Mouse (Mus musculus) ovary, postnatal 10 days (tissue): ENCODE data around the gene Lamtor5.
"Not testable (repeated sequence)": the region's sequence is repeated elsewhere in the genome, so short reads cannot be mapped to it uniquely, and the experiment has no call there.

ENCODE experiments used
- DNase-seq: peaks from one replicate; pipeline ENCODE4 v3.0.0; 2022; ENCODE audit warnings: low spot score

The Lamtor5 gene

GRCm38 (mm10) chr3:107272433-107272832, 6.2 kb upstream of the Lamtor5 start:
- DNase-seq, result no peak

GRCm38 (mm10) chr3:107273820-107274219, 4.8 kb upstream of the Lamtor5 start:
- DNase-seq, result peak; percentile 28

- DNase-seq, result no peak
These were observed 3.3 kb upstream of the Lamtor5 start for GRCm38 (mm10) chr3:107275351-107275750.

GRCm38 (mm10) chr3:107275996-107276395, 2.7 kb upstream of the Lamtor5 start:
- no peak for DNase-seq

- no peak for DNase-seq
These were observed 2.0 kb upstream of the Lamtor5 start for GRCm38 (mm10) chr3:107276626-107277025.

GRCm38 (mm10) chr3:107286123-107286522, 7.5 kb downstream of the Lamtor5 start:
- DNase-seq, result no peak

- DNase-seq, result no peak
These were observed 8.7 kb downstream of the Lamtor5 start for GRCm38 (mm10) chr3:107287346-107287745.

- DNase-seq, result peak; percentile 19
These were observed 12.2 kb downstream of the Lamtor5 start, which contains the start of gene Slc16a4 for GRCm38 (mm10) chr3:107290764-107291381. Slc16a4 (plus strand) TSS chr3:107291230.

GRCm38 (mm10) chr3:107295672-107296360, 17.2 kb downstream of the Lamtor5 start:
- no peak for DNase-seq

GRCm38 (mm10) chr3:107296917-107297316, 18.3 kb downstream of the Lamtor5 start:
- DNase-seq, result not testable (repeated sequence)

- no peak for DNase-seq
These were observed 38.7 kb downstream of the Lamtor5 start for GRCm38 (mm10) chr3:107317338-107317737.

GRCm38 (mm10) chr3:107321141-107321540, 42.5 kb downstream of the Lamtor5 start:
- no peak for DNase-seq

- no peak for DNase-seq
These were observed 43.1 kb downstream of the Lamtor5 start for GRCm38 (mm10) chr3:107321776-107322175.

GRCm38 (mm10) chr3:107326442-107326841, 47.8 kb downstream of the Lamtor5 start:
- no peak for DNase-seq

- no peak for DNase-seq
These were observed 52.1 kb downstream of the Lamtor5 start for GRCm38 (mm10) chr3:107330503-107331424.

GRCm38 (mm10) chr3:107331746-107332126, 53.1 kb downstream of the Lamtor5 start:
- no peak for DNase-seq

GRCm38 (mm10) chr3:107332127-107332959, 53.7 kb downstream of the Lamtor5 start:
- no peak for DNase-seq

- DNase-seq, result peak; percentile 85
These were observed 54.3 kb downstream of the Lamtor5 start for GRCm38 (mm10) chr3:107332960-107333380.
